In genomic region chr12:53426006-53426405, GRCm38 (mm10) we compare ENCODE assay signal across 21 mouse cellular contexts.
DNase-seq lines count a peak whose midpoint lies in the region; ATAC-seq lines count a peak whose summit lies in the region.
"Had no signal": no experiment of that assay in that cellular context is flagged by ENCODE, and none has a peak within 500 bp of the region (broad histone marks: within the 10 kb centered on the region; RNA-seq: fewer than 3 reads in every experiment).

No protein-coding gene starts in this region.

- H3K4me2 ChIP-seq in midbrain, embryonic 16.5 days (ENCODE audit: low read length): no peak overlapping the region

- DNase-seq in 3T3-L1 (ENCODE audit: low read depth, low spot score): peak; percentile 51
- peak; percentile 51 for DNase-seq in NIH3T3 (ENCODE audit: low read depth)
- DNase-seq: adrenal gland, adult 2 months; adrenal gland, adult 8-10 months; adrenal gland, postnatal 10 days; adrenal gland, postnatal 14 days; adrenal gland, postnatal 25 days; adrenal gland, postnatal 36 days; B cell, adult 2 months; cerebellum, adult 11 months; cerebellum, adult 11-12 months; cerebellum, adult 18-20 months; cerebellum, adult 2 months; cerebellum, adult 8-10 months had no signal

- no peaks in the 10 kb centered on the region for H3K9me3 ChIP-seq in midbrain, embryonic 16.5 days (replicated peaks; ENCODE audit: control insufficient read depth, low read length, poor library complexity, severe bottlenecking)

- H3K27me3 ChIP-seq in midbrain, embryonic 16.5 days (ENCODE audit: control insufficient read depth, insufficient read depth, low read depth, low read length): no peaks in the 10 kb centered on the region
- H3K27me3 ChIP-seq: CH12.LX, Patski had no signal

- no peak for ATAC-seq in megakaryocyte progenitor cell, adult 5-6 weeks (replicated peaks; ENCODE audit: poor library complexity)
- no peak for ATAC-seq in midbrain, embryonic 16.5 days
- ATAC-seq: activated CD4-positive, CD25-positive, alpha-beta regulatory T cell, adult 4 months; CD4-positive, CD25-positive, alpha-beta regulatory T cell, adult 4 months; Patski had no signal

- no peak overlapping the region for H3K4me3 ChIP-seq in midbrain, embryonic 16.5 days (ENCODE audit: low read depth, low read length)

- peaks cover 6% of the 10 kb centered on the region for H3K4me1 ChIP-seq in midbrain, embryonic 16.5 days (ENCODE audit: control insufficient read depth, insufficient read depth, low read length)

- H3K9ac ChIP-seq in midbrain, embryonic 16.5 days (ENCODE audit: low read depth, low read length): no peak overlapping the region

- WGBS in midbrain, embryonic 16.5 days: 94% methylated on average over 2 of the region's 2 CpGs

- H3K27ac ChIP-seq in midbrain, embryonic 16.5 days (ENCODE audit: low read length): no peak overlapping the region

- no peaks in the 10 kb centered on the region for H3K36me3 ChIP-seq in midbrain, embryonic 16.5 days (ENCODE audit: control insufficient read depth, insufficient read depth, low read length)
- H3K36me3 ChIP-seq: G1E had no signal
